Mouse (Mus musculus): Measurements from ENCODE around the gene Tgm4.

Gene Tgm4

GRCm38 (mm10) chr9:123034426-123034825, at the start of gene Tgm4:
Gene Tgm4, plus strand, starts transcription at chr9:123034726.
- no peak for DNase-seq

- DNase-seq: no peak
These were observed 35.9 kb upstream of the Tgm4 start for GRCm38 (mm10) chr9:122998406-122999192.

- DNase-seq: no peak
These were observed 35.3 kb upstream of the Tgm4 start for GRCm38 (mm10) chr9:122999193-122999586.

GRCm38 (mm10) chr9:123004718-123005117, 29.8 kb upstream of the Tgm4 start:
- no peak for DNase-seq

GRCm38 (mm10) chr9:123006071-123006470, 28.5 kb upstream of the Tgm4 start:
- DNase-seq: no peak

- DNase-seq: peak; percentile 81 to 93
These were observed 13.4 kb upstream of the Tgm4 start, which contains the start of gene Tmem42 for GRCm38 (mm10) chr9:123020995-123021631. Gene Tmem42, plus strand, starts transcription at chr9:123021326.

GRCm38 (mm10) chr9:123021636-123022379, 12.7 kb upstream of the Tgm4 start:
- DNase-seq: peak in 1 of 2 experiments; percentile 52

- no peak for DNase-seq
These were observed 10.3 kb upstream of the Tgm4 start for GRCm38 (mm10) chr9:123024201-123024600.

- DNase-seq: no peak
These were observed 2.9 kb upstream of the Tgm4 start for GRCm38 (mm10) chr9:123031496-123032246.

GRCm38 (mm10) chr9:123047665-123048064, 13.1 kb downstream of the Tgm4 start:
- DNase-seq: no peak

- no peak for DNase-seq
These were observed 24.3 kb downstream of the Tgm4 start for GRCm38 (mm10) chr9:123058724-123059292.

GRCm38 (mm10) chr9:123060172-123060571, 25.6 kb downstream of the Tgm4 start:
- DNase-seq: no peak

GRCm38 (mm10) chr9:123079149-123079548, 44.6 kb downstream of the Tgm4 start:
- DNase-seq: no peak

GRCm38 (mm10) chr9:123080355-123080754, 45.8 kb downstream of the Tgm4 start:
- DNase-seq: no peak

GRCm38 (mm10) chr9:123080796-123081195, 46.3 kb downstream of the Tgm4 start:
- DNase-seq: no peak

GRCm38 (mm10) chr9:123085373-123085772, 50.8 kb downstream of the Tgm4 start:
- no peak for DNase-seq

- DNase-seq: no peak
These were observed 53.0 kb downstream of the Tgm4 start for GRCm38 (mm10) chr9:123087558-123087957.

- no peak for DNase-seq
These were observed 56.3 kb downstream of the Tgm4 start for GRCm38 (mm10) chr9:123090844-123091243.

- no peak for DNase-seq
These were observed 65.3 kb downstream of the Tgm4 start for GRCm38 (mm10) chr9:123099631-123100455.

GRCm38 (mm10) chr9:123103425-123103824, 68.9 kb downstream of the Tgm4 start:
- no peak for DNase-seq

GRCm38 (mm10) chr9:123104362-123104761, 69.8 kb downstream of the Tgm4 start:
- DNase-seq: no peak
